Mouse (Mus musculus): ENCODE measurements around the gene Ascc1. TPM values are rescaled to one million over a fixed set of nuclear protein-coding genes. Genes with fewer than 3 reads are reported as not detected.
"Not testable (repeated sequence)": the region's sequence is repeated elsewhere in the genome, so short reads cannot be mapped to it uniquely, and the experiment has no call there.

The Ascc1 gene
- total RNA-seq, 2 experiments from 2014 or later = 20.2 to 22.0 TPM

DNA sequence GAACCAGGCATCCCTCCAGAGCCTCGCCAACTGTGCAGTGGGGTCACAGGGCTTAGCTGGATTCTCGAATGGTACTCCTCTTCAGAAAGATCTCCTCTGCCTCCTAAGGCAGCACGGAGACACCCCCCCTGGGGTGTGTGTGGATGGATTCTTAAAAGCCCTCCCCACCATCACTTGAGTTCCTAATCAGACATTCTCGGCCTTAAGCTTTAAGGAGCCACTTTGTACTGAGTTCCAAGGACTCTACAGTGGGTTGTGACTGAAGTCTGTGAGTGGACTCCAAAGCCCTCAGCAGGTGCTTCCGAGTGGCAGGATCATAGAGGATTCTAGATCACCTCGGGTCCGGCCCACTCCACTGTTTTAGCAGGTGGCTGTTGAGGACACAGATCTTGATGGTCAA is 115.9 kb downstream of the Ascc1 start:
- no peak for DNase-seq

DNA sequence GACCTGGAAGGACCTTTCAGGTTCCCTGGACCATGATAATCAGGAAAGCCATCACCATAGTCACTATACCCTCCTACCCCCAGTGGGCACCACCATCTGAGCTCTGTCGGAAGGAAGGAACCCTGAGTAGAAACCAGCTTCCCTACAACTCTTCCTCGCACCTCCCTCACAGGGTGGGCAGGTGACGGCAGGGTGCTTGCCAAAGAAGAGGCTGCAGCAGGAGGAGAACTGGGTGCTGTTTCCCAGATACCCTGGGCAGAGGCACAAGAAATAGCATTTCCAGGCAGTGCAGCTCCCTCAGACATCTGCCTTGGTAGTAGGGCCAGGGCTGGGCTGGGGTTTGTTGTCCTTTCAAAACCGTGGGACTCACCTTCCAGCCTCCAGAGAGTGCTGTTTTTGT is 118.0 kb downstream of the Ascc1 start:
- DNase-seq = no peak

DNA sequence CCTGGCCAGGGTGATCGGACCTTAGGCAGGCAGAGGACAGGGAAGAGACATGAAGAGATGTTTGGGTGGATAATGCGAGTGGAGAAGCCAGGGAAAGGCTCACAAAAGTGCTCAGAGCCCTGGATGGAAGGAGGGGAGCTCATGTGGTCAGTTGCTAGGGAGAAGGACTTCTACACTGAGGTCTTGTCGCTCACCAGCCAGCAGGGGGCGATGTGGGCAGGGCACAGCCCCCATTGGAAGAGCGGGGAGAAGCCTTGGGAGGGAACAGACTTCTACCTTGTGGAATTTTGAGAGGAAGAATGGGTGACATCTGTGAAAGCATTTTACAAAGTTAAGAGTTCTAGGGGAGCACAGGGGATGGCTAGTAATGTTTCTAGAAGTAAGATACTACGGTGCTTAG is 121.5 kb downstream of the Ascc1 start:
- peak; percentile 34 for DNase-seq

DNA sequence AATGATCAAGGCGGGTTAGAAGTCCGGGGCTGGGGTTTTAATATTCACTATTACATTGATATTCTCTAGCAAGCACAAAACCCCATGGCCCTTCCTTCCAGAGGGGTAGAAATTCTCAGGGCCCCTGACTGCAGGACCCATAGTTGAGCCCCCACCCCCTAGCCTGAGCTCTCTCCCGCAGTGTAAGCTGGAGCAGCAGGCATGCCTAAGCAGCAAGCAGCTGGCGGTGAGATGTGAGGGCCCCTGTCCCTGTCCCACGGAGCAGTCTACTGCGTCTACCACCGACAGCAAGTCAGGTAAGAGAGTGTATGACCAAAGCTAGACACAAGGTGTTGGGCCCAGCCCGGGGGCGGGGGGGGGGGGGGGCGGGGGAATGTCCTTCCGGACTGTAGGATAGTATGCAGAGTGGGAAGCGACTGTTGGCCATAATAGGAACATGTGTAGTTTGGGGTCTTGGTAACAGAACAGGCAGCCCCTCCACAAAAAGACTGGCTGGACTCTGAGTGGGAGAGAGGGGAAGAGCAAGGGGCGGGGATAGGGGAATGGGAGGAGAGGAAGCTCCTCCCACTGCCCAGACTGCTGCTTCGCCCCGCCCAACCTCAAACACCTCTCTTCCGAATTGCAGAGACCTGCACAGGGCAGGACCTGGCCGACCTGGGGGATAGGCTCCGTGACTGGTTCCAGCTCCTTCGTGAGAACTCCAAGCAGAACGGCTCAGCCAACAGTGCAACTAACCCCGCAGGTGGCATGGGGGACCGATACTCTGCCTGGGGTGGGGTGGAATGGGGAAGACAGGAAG is 123.1 kb downstream of the Ascc1 start:
- no peak for DNase-seq

DNA sequence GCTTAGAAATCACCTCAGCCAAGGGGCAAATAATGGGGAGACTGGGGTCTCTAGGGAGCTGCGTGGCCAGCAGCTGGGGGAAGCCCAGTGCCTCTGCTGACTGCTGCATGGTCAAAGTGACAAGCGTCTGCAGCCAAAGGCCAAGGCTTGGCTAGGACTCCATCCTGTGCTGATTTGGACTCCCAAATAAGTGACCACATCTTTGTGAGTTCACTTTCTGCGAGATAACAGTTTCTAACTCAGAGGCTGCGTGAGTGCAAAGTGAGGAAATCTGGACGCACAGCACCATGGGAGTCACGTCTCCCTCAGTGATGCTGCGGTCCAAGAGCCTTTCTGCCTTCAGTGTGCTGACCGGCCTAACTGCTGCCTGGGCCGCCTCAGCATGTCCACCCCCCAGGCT is 125.7 kb downstream of the Ascc1 start:
- peak; percentile 17 for DNase-seq

DNA sequence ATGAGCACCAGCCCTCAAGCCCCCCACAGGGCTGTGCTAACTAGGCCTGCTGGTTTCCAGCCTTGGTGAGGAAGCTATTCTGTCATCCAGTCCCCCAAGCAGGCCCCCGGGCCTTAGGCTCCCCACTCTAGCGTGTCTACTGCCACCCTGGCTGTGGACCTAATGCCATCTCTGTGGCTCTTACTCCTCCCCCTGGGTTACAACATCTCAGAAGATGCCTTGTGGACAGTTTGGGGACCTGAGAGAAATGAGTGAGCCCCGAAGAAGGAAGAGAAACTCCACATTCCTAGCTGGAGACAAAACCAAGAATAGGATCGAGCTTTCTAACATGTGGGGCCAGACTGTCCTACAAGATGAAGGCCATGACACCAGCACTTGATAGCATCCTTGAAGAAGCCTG is 127.9 kb downstream of the Ascc1 start:
- no peak for DNase-seq

DNA sequence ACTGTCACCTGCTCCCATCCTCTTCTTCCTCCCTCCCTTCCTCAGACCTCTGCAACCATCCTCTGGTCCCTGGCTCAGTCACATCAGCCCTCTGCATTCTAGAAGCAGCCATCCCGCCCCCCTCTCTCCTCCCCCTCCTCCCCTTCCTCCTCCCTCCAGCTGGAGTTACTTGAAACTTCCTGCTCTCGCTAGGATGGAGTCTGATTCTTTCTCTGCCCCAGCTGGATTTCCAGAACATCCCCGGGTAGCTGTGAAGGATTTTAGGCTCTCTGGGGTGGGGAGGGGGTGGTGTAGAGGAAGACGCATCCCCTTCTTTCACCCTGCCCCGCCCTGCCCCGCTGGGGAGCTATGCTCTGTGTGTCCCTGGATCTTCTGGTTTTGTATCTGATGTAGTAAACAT is 130.9 kb downstream of the Ascc1 start:
- no peak for DNase-seq

DNA sequence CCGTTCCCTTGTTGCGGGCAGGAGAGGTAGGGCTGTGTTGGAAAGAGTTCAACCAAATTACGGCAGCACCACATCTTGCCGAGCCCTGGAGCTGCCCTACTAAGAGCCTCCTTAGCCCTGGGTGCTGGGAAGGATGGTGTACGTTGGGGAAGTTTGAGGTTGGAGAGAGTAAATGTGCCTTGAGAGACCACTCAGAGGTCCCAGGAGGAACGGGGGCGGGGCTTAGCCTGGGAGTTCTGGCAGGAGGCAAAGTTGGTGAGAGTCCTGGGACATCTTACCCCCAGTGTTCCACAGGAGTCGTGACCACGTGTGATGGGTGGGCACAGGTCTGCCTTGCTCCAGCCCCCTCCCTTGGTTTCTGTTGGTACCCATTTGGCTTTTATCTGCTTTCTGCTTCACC is 131.6 kb downstream of the Ascc1 start:
- no peak for DNase-seq

DNA sequence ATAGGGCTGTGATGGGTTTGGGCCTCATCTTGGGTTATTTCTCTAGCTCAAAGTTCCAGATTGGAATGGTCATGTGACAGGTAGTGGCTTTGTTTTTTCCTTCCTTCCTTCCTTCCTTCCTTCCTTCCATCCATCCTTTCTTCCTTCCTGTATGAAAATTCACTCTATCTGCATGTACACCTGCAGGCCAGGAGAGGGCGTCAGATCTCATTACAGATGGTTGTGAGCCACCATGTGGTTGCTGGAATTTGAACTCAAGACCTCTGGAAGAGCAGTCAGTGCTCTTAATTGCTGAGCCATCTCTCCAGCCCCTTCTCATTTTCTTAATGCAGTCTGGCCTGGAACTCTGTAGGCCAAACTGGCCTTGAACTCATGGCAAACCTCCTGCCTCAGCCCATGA is 133.4 kb downstream of the Ascc1 start:
- DNase-seq = not testable (repeated sequence)

DNA sequence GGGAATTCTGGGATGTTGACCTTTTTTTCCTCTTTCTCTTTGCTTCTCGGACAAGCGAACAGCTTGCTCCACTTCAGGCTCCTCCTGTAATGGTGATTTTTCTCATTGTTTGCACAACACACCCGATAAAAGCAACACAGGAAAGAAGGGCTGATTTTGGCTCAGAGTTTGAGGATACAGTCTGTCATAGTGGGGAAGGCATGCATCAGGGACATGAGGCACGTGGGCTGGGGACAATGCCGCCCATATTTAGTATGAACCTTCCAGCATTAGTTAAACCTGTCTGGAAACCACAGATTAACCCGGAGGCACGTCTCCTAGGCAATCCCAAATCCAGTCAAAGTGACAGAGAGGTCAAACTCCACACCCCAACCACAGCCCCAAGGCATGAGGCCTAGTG is 134.3 kb downstream of the Ascc1 start:
- DNase-seq = no peak

DNA sequence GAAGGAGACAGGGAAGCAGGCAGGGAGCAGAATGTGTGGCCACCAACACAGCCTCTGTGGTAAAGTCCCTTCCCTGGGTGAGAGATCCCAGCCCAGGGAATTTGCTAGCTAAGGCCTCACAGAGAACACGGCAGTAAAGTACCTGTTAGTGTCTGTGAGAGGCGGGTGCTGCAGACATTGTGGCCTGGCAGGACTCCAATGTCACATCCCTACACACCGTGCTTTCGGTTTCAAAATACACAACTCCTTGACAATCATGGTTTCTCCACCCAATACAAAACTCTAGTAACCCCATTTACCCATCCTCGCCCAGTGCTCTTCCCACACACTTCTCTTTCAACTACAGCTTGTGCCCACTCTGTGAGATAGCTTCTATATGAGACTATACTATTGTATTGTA is 136.1 kb downstream of the Ascc1 start:
- no peak for DNase-seq

DNA sequence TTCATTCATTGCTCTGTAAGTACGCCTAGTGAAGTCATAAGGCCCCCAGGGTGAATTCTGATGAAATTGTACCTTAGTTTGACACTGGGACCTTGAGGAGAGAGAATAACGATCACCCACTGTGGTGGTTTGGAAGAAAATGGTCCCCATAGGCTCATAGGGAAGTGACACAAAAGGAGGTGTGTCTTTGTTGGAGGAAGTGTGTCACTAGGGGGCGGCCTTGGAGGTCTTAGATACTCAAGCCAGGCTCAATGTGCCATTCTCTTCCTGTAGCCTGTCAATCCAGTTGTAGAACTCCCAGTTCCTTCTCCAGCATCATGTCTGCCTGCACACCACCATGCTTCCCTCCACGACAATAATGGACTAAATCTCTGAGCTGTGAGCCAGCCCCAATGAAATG is 138.1 kb downstream of the Ascc1 start:
- no peak for DNase-seq

DNA sequence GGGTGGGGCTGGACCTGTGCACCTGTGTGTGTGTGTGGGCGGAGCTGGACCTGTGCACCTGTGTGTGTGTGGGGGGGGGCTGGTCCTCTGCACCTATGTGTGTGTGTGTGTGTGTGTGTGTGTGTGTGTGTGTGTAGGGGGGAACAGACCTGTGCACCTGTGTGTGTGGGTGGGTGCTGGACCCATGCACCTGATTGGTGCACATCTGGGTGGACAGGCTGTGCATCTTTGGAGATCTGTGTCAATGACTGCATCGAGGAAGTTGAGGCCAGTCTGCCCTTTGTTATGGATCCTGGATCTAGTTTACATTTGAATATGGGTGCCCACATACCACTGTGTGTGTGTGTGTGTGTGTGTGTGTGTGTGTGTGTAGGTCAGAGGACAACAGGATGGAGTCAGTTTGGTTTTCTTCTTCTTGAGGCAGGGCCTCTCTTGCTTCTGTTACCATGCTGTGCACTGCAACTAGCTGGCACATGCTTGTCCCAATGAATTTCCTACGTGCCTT is 139.1 kb downstream of the Ascc1 start:
- no peak for DNase-seq

DNA sequence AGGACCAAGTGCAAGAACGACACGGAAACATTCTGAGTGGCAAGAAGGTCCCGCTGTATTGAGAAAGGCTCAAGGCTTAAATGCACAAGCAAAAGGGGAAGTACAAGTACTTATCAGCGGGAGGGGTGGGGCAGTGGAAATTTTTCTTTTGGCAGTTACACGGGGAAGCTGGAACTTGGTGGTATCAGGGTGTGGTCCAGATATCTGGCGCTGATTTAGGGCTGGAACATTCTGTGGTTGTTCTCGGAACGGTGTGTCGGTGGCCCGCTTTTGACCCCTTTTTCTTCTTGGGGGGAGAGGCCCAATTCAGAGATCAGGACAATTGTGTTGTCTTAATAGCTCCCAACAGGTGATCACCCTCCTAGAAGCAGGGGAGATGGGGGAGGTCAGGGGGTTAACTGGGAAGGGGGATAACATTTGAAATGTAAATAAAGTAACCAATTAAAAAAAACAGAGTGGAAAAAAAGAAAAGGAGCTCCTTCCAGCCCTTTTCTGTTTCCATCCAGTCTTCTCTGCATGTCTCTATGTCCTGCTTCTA is 145.0 kb downstream of the Ascc1 start:
- not testable (repeated sequence) for DNase-seq

DNA sequence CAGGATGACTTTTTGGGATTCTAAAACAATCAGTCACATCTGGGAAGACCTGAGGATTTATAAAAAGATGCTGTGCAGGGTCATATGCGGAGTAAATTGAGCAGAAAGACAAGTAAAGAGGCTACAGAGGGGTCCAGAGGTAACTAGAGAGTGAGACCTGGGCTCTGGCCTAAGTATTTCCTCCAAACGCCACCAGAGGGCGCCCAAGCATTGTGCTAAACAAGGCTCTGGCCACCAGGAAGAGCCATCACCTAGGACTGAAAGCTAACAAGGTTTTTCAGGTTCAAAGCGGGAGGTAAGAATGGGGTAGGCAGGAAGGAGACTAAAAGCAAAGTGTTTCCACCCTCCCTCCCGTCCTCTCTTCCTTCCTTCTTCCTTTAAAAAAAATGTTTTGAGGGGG is 145.5 kb downstream of the Ascc1 start:
- peak; percentile 87 for DNase-seq

Small RNA genes lying within 50 kb of the gene (microRNA-seq; reads per million reads assigned to microRNA genes)
- 0 reads per million in 2 experiments for gene Mir6906

Other genes starting within 250 kb of the Ascc1 start
- 10 to 100 TPM; 39.6 to 41.1 TPM for gene Dnajb12, start 123.2 kb upstream of the Ascc1 start, total RNA-seq (2021)
- 10 to 100 TPM; 31.4 to 36.9 TPM for gene Ddit4, start 51.0 kb upstream of the Ascc1 start, total RNA-seq (2021)
- 10 to 100 TPM; 70.5 to 73.5 TPM for gene Anapc16, start 330 bp downstream of the Ascc1 start, total RNA-seq (2021)
- 1 to 10 TPM; 6.5 to 8.5 TPM for gene Spock2, start 103.4 kb downstream of the Ascc1 start, total RNA-seq (2021)
- 1 to 10 TPM; 1.6 to 2.4 TPM for gene Chst3, start 216.5 kb downstream of the Ascc1 start, total RNA-seq (2021)